Mouse (Mus musculus) spleen, adult 2 months (tissue): Measurements from ENCODE around the gene Aspdh.

ENCODE experiments used
- CTCF ChIP-seq: fragments of 200-500 bp; IDR thresholded peaks from 2 replicates; pipeline ENCODE4 v1.5.1; 2011; ENCODE audit warnings: mild to moderate bottlenecking, inconsistent platforms; ENCODE audit not compliant: insufficient read depth, insufficient read length, insufficient replicate concordance; ENCODE audit errors: extremely low read depth
- POLR2A ChIP-seq: fragments of 200-500 bp; IDR thresholded peaks from 2 replicates; pipeline ENCODE4 v1.6.1; 2011; ENCODE audit warnings: low read depth, low read length, inconsistent platforms

- no peak for TF ChIP-seq CTCF
- no peak for TF ChIP-seq POLR2A
These were observed 42.3 kb downstream of the Aspdh start for GRCm38 (mm10) chr7:44507491-44507890.
